ENCODE assay signal across 17 mouse cellular contexts in the genomic region with DNA sequence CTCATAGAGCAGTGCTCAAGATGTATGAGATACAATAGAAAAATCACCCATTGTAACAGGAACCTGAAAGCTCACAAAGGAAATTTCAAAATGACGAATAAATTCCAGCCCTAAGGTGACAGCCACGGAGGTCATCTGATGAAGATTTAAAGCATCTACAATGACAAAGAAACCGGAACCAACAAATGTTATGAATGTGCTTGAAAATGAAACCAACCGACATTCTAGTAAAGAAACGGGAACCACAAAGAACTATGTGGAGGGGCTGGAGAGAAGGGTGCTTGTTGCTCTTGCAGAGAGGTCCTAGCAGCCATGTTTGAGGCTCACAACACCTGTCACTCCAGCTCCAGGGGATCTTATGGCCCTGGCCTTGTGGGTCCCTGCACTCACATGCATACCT. TPM values are rescaled to one million over a fixed set of nuclear protein-coding genes. Genes with fewer than 3 reads are reported as not detected.
A peak's percentile ranks its signal among the peaks of the same experiment; 100 is the strongest.
DNase-seq lines count a peak whose midpoint lies in the region; ATAC-seq lines count a peak whose summit lies in the region.
"Had no signal": no experiment of that assay in that cellular context is flagged by ENCODE, and none has a peak within 500 bp of the region (broad histone marks: within the 10 kb centered on the region; RNA-seq: fewer than 3 reads in every experiment).

No protein-coding gene starts in this region.

- no peak for ATAC-seq in heart, embryonic 12.5 days (ENCODE audit: insufficient number of reproducible peaks, low FRiP score)
- peak; percentile 92 for ATAC-seq in megakaryocyte, adult 5-6 weeks (ENCODE audit: poor library complexity, severe bottlenecking)
- ATAC-seq in midbrain, embryonic 15.5 days (replicated peaks): no peak
- ATAC-seq in midbrain, embryonic 13.5 days: no peak
- ATAC-seq: forebrain, embryonic 14.5 days; hindbrain, postnatal 0 days had no signal

- H3K9me3 ChIP-seq in heart, embryonic 12.5 days (replicated peaks): no peaks in the 10 kb centered on the region
- H3K9me3 ChIP-seq in midbrain, embryonic 15.5 days: no peaks in the 10 kb centered on the region
- no peaks in the 10 kb centered on the region for H3K9me3 ChIP-seq in midbrain, embryonic 13.5 days
- H3K9me3 ChIP-seq: embryonic facial prominence, embryonic 10.5 days; limb, embryonic 13.5 days had no signal

- DNase-seq in heart, adult 11 months: peak; percentile 71
- DNase-seq in thymus, postnatal 25 days: peak; percentile 21
- DNase-seq in thymus, postnatal 0 days (ENCODE audit: low spot score): no peak
- DNase-seq in cerebellum, adult 8-10 months: no peak
- DNase-seq: cerebellum, adult 9-10 months; gastrocnemius, postnatal 25 days; kidney, postnatal 25 days; lung, postnatal 14 days; thymus, postnatal 36 days had no signal

- H3K27ac ChIP-seq in heart, embryonic 12.5 days (ENCODE audit: poor library complexity, severe bottlenecking): no peak overlapping the region
- H3K27ac ChIP-seq in midbrain, embryonic 15.5 days: no peak overlapping the region
- no peak overlapping the region for H3K27ac ChIP-seq in midbrain, embryonic 13.5 days
- H3K27ac ChIP-seq: embryonic facial prominence, embryonic 10.5 days; hindbrain, postnatal 0 days; limb, embryonic 13.5 days had no signal

- no peak overlapping the region for H3K9ac ChIP-seq in heart, embryonic 12.5 days
- no peak overlapping the region for H3K9ac ChIP-seq in midbrain, embryonic 15.5 days
- no peak overlapping the region for H3K9ac ChIP-seq in midbrain, embryonic 13.5 days (replicated peaks)
- H3K9ac ChIP-seq: limb, embryonic 13.5 days had no signal

- H3K36me3 ChIP-seq in heart, embryonic 12.5 days: no peaks in the 10 kb centered on the region
- H3K36me3 ChIP-seq in midbrain, embryonic 15.5 days (replicated peaks): no peaks in the 10 kb centered on the region
- H3K36me3 ChIP-seq in midbrain, embryonic 13.5 days: no peaks in the 10 kb centered on the region
- H3K36me3 ChIP-seq: embryonic facial prominence, embryonic 10.5 days; limb, embryonic 13.5 days had no signal

- no peaks in the 10 kb centered on the region for H3K4me1 ChIP-seq in heart, embryonic 12.5 days (replicated peaks)
- no peaks in the 10 kb centered on the region for H3K4me1 ChIP-seq in midbrain, embryonic 15.5 days
- no peaks in the 10 kb centered on the region for H3K4me1 ChIP-seq in midbrain, embryonic 13.5 days (replicated peaks)
- H3K4me1 ChIP-seq: limb, embryonic 13.5 days had no signal

- H3K4me2 ChIP-seq in heart, embryonic 12.5 days: no peak overlapping the region
- no peak overlapping the region for H3K4me2 ChIP-seq in midbrain, embryonic 15.5 days
- H3K4me2 ChIP-seq in midbrain, embryonic 13.5 days (replicated peaks): no peak overlapping the region
- H3K4me2 ChIP-seq: limb, embryonic 13.5 days had no signal

- H3K27me3 ChIP-seq in heart, embryonic 12.5 days (replicated peaks): no peaks in the 10 kb centered on the region
- H3K27me3 ChIP-seq in midbrain, embryonic 15.5 days (replicated peaks): no peaks in the 10 kb centered on the region
- no peaks in the 10 kb centered on the region for H3K27me3 ChIP-seq in midbrain, embryonic 13.5 days
- H3K27me3 ChIP-seq: limb, embryonic 13.5 days had no signal

- 80% methylated on average over 5 of the region's 5 CpGs for WGBS in heart, embryonic 12.5 days
- WGBS in midbrain, embryonic 15.5 days: 69% methylated on average over 5 of the region's 5 CpGs
- WGBS in midbrain, embryonic 13.5 days: 77% methylated on average over 5 of the region's 5 CpGs

- no peak overlapping the region for H3K4me3 ChIP-seq in heart, embryonic 12.5 days
- H3K4me3 ChIP-seq in midbrain, embryonic 15.5 days: no peak overlapping the region
- no peak overlapping the region for H3K4me3 ChIP-seq in midbrain, embryonic 13.5 days (replicated peaks)
- H3K4me3 ChIP-seq: embryonic facial prominence, embryonic 10.5 days; limb, embryonic 13.5 days had no signal

RNA-seq across cellular contexts. Expression of gene Vwa3b, which starts 26.1 kb away (rescaled TPM):
- 0.09 TPM in 1 of 2 replicates, not detected in the other for polyA plus RNA-seq in heart, embryonic 12.5 days (2016; fragmentation: Nextera tagmentation; extraction: Ambion mirVana)
- 0.13 and 0.59 TPM in 2 replicates for polyA plus RNA-seq in thymus, postnatal 0 days (2015; fragmentation: Nextera tagmentation; extraction: Ambion mirVana)
- total RNA-seq in megakaryocyte, adult 5-6 weeks (2015): 0.11 TPM in 1 of 2 replicates, not detected in the other
- 0.15 TPM in 1 of 2 replicates, not detected in the other for total RNA-seq in megakaryocyte, adult 5-6 weeks (2017)
- polyA plus RNA-seq in midbrain, embryonic 15.5 days (2015; fragmentation: Nextera tagmentation; extraction: Ambion mirVana): 0.66 and 1.3 TPM in 2 replicates
- 0.28 and 0.54 TPM in 2 replicates for polyA plus RNA-seq in midbrain, embryonic 13.5 days (2015; fragmentation: Nextera tagmentation; extraction: Ambion mirVana)

RNA-seq across cellular contexts. Expression of gene Tmem131, which starts 56.8 kb away (rescaled TPM):
- 12.4 and 13.6 TPM in 2 replicates for polyA plus RNA-seq in heart, embryonic 12.5 days (2016; fragmentation: Nextera tagmentation; extraction: Ambion mirVana)
- 13.6 and 15.2 TPM in 2 replicates for polyA plus RNA-seq in thymus, postnatal 0 days (2015; fragmentation: Nextera tagmentation; extraction: Ambion mirVana)
- total RNA-seq in megakaryocyte, adult 5-6 weeks (2015): 65.6 and 68.7 TPM in 2 replicates
- total RNA-seq in megakaryocyte, adult 5-6 weeks (2017): 20.3 and 32.8 TPM in 2 replicates
- polyA plus RNA-seq in midbrain, embryonic 15.5 days (2015; fragmentation: Nextera tagmentation; extraction: Ambion mirVana): 13.1 and 14.8 TPM in 2 replicates
- 12.6 and 13.2 TPM in 2 replicates for polyA plus RNA-seq in midbrain, embryonic 13.5 days (2015; fragmentation: Nextera tagmentation; extraction: Ambion mirVana)

Comparison
In these comparisons a context has a peak if more than half of its experiments do, and no peak if none do; other contexts are left out.
1. DNase-seq: peak in heart, adult 11 months (single experiment) and thymus, postnatal 25 days (single experiment); none in thymus, postnatal 0 days (single experiment) and cerebellum, adult 8-10 months (single experiment).